Mouse (Mus musculus) kidney, embryonic 14.5 days (tissue): ENCODE results near the gene Chmp3. TPM values are rescaled to one million over a fixed set of nuclear protein-coding genes. Genes with fewer than 3 reads are reported as not detected.

Experiments
- ATAC-seq: fragments of 200-750 bp; cut with Nextera tagmentation; 2 replicates; pipeline ENCODE4 v1.8.0; 2017; ENCODE audit warnings: moderate number of reproducible peaks, mild to moderate bottlenecking, moderate TSS enrichment, moderate library complexity; ENCODE audit not compliant: low FRiP score, low TSS enrichment
- H3K27ac ChIP-seq: fragments of 300-500 bp; sonication (generic); 2 replicates; pipeline ENCODE4 v1.5.1; 2014; ENCODE audit warnings: low read depth, mild to moderate bottlenecking, low read length, moderate library complexity, mixed read lengths
- H3K27me3 ChIP-seq: fragments of 300-500 bp; sonication (generic); 2 replicates; pipeline ENCODE4 v1.6.1; 2014; ENCODE audit warnings: mild to moderate bottlenecking, low read length; ENCODE audit not compliant: control insufficient read depth, insufficient read depth
- H3K36me3 ChIP-seq: fragments of 300-500 bp; sonication (generic); 2 replicates; pipeline ENCODE4 v1.6.1; 2014; ENCODE audit warnings: low read length, mixed read lengths; ENCODE audit not compliant: control insufficient read depth, insufficient read depth
- H3K4me1 ChIP-seq: fragments of 300-500 bp; sonication (generic); 2 replicates; pipeline ENCODE4 v1.6.1; 2014; ENCODE audit warnings: low read length, mixed read lengths; ENCODE audit not compliant: control insufficient read depth, insufficient read depth
- H3K4me2 ChIP-seq: fragments of 300-500 bp; sonication (generic); replicated peaks from 2 replicates; pipeline ENCODE4 v1.6.1; 2014; ENCODE audit warnings: low read depth, mild to moderate bottlenecking, low read length
- H3K4me3 ChIP-seq: fragments of 300-500 bp; sonication (generic); 2 replicates; pipeline ENCODE4 v1.5.1; 2014; ENCODE audit warnings: mild to moderate bottlenecking, low read length
- H3K9ac ChIP-seq: fragments of 300-500 bp; sonication (generic); 2 replicates; pipeline ENCODE4 v1.6.1; 2014; ENCODE audit warnings: low read depth, mild to moderate bottlenecking, low read length, moderate library complexity
- H3K9me3 ChIP-seq: fragments of 300-500 bp; sonication (generic); 2 replicates; pipeline ENCODE4 v1.6.1; 2016; ENCODE audit warnings: low read length; ENCODE audit not compliant: control insufficient read depth
- WGBS: fragments of 180-500 bp; shearing (Covaris S2); extraction: QIAGEN DNeasy Blood & Tissue Kit; methylation state at CpG from one replicate; pipeline ENCODE4 v1.1.7; 2014; 5-methylcytosine and 5-hydroxymethylcytosine counted together
- polyA plus RNA-seq: library from polyadenylated mRNA; unstranded; fragments of >200 nt; fragmentation: Nextera tagmentation; extraction: Ambion mirVana; gene quantifications from 2 replicates; pipeline ENCODE4 v1.2.1, GENCODE M21; 2014

Gene Chmp3
- polyA plus RNA-seq: 59.9 TPM in 2 replicates

DNA sequence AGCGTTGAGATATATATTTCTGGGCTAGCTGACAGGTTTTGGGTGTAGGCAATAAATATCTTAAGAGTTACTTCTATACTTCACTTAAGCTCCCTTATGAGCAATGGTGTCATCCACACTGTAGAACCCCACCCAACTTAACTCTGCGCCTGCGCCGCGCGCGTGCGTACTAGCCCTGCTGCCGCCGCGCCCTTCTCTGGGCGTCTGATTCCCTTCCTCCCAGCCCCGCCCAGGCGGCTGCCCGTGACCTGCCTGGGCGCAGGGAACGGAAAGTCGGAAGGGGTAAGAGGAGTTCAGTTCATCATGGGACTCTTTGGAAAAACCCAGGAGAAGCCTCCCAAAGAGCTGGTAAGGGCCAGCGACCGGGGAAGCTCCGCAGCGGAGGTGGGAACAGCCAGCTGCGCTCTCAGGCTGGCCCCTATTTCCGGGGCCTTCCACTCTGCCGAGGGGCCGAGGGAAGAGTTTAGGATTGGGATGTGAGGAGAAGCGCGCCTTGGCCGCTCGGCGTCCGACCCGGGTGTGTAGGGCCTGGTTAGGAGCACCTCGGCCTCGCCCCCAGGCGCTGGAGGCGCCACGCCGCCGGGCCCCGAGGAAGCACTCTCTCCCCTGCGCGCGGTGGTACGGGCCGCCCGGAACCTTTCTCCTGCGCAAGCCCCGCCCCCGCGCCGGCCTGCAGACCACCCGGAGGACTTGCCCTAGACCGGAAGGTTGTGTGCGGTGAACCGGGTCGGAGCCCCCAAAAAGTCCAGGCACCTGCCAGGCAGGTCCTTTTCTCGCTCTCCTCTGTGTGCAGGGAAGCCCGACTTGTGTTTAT lies at the start of gene Chmp3:
Gene Chmp3 (plus strand): TSS at position 112 of the 814 bp plus-strand sequence.
- Histone ChIP-seq H3K9ac (peak within 1 kb of the TSS; percentile 96), H3K36me3 (0 out of 2 replicates have a peak, but pooled peaks cover 2% of the 10 kb centered on the region), H3K4me2 (peak within 1 kb of the TSS; percentile 61), H3K4me3 (peak within 1 kb of the TSS; percentile 82), H3K9me3 (no peaks in the 10 kb centered on the region), H3K27me3 (peaks cover 3% of the 10 kb centered on the region; the same call in 1 of the 2 replicates), H3K27ac (peak within 1 kb of the TSS; percentile 99), H3K4me1 (no peaks in the 10 kb centered on the region)
- WGBS: under 1% methylated on average over 54 of the region's 59 CpGs
- ATAC-seq: peak; percentile 99

DNA sequence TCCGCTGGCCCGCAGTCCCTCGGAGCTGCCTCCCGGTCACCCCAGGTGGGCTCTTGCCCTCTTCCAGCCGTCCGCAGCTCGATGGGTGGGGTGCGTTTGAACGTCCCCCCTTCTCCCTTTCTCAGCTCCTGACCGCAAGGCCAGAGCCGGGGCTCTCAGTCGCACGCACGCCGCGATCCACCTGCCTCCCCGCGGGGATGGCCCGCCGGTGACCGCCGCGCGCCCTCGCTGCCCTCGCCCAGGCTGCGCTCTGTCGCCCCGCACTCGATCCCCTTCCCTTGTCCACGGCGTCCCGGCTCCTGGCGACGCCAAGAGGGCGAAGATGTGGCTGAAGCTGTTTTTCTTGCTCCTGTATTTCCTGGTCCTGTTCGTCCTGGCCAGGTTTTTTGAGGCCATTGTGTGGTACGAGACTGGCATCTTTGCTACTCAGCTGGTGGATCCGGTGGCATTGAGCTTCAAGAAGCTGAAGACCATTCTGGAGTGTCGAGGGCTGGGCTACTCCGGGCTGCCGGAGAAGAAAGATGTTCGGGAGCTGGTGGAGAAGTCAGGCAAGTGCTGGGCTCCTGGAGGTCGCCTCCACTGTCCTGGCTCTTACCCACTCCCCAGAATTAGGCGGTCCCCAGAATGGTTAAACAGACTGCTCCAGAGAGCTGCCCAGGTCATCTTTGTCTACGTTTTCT lies 49.1 kb upstream of the Chmp3 start:
- ATAC-seq: peak; percentile 33
- peak overlapping the region; percentile 84 for H3K4me2 ChIP-seq
- no peaks in the 10 kb centered on the region for H3K9me3 ChIP-seq
- no peaks in the 10 kb centered on the region for H3K27me3 ChIP-seq
- H3K36me3 ChIP-seq: peaks cover 13% of the 10 kb centered on the region; the same call in 1 of the 2 replicates
- H3K4me1 ChIP-seq: peaks cover 11% of the 10 kb centered on the region
- H3K9ac ChIP-seq: peak overlapping the region; percentile 96
- whole genome bisulfite sequencing: 0% methylated on average over 35 of the region's 46 CpGs
- H3K4me3 ChIP-seq: peak overlapping the region; percentile 90
- H3K27ac ChIP-seq: peak overlapping the region; percentile 98

GRCm38 (mm10) chr6:71500575-71500974 lies 43.0 kb upstream of the Chmp3 start:
- Histone ChIP-seq H3K4me3 (no peak overlapping the region), H3K27me3 (no peaks in the 10 kb centered on the region), H3K4me1 (peaks cover 5% of the 10 kb centered on the region), H3K4me2 (no peak overlapping the region), H3K9ac (no peak overlapping the region), H3K9me3 (no peaks in the 10 kb centered on the region), H3K27ac (no peak overlapping the region), H3K36me3 (peaks cover 34% of the 10 kb centered on the region)
- ATAC-seq: no peak
- 80% methylated on average over 3 of the region's 3 CpGs for WGBS

DNA sequence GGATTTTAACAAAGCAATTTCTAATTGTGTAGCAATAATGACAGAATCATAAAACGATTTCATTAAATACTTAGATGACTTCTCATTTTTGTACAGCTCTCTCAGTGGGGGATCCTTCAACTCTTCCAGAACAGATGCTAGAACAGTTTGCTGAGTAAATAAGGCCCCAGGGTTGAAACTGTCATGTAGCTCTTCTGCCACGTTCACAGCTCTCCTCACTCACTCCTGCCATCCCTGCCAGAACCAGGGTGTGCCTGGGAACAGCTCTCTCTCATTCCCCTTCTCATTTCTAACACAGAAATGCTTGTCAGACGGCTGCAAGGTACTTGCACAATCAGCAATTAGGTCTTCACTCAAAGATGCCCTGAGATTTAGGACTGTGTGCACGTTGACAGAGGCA lies 40.6 kb upstream of the Chmp3 start:
- no peak overlapping the region for H3K4me3 ChIP-seq
- ATAC-seq: no peak
- H3K4me1 ChIP-seq: no peaks in the 10 kb centered on the region
- H3K27me3 ChIP-seq: no peaks in the 10 kb centered on the region
- H3K9me3 ChIP-seq: no peaks in the 10 kb centered on the region
- no peak overlapping the region for H3K9ac ChIP-seq
- 82% methylated on average over 4 of the region's 4 CpGs for WGBS
- no peak overlapping the region for H3K4me2 ChIP-seq
- H3K27ac ChIP-seq: no peak overlapping the region
- H3K36me3 ChIP-seq: peaks cover 33% of the 10 kb centered on the region

GRCm38 (mm10) chr6:71503670-71504069 lies 39.9 kb upstream of the Chmp3 start:
- ATAC-seq: no peak
- Histone ChIP-seq H3K4me1 (no peaks in the 10 kb centered on the region), H3K9ac (no peak overlapping the region), H3K4me3 (no peak overlapping the region), H3K27ac (no peak overlapping the region), H3K4me2 (no peak overlapping the region), H3K9me3 (no peaks in the 10 kb centered on the region), H3K36me3 (peaks cover 37% of the 10 kb centered on the region), H3K27me3 (no peaks in the 10 kb centered on the region)

- Histone ChIP-seq H3K27ac (no peak overlapping the region), H3K9ac (no peak overlapping the region), H3K4me3 (no peak overlapping the region), H3K4me1 (no peaks in the 10 kb centered on the region), H3K36me3 (peaks cover 37% of the 10 kb centered on the region), H3K4me2 (no peak overlapping the region), H3K27me3 (no peaks in the 10 kb centered on the region), H3K9me3 (no peaks in the 10 kb centered on the region)
- WGBS: 83% methylated on average over 4 of the region's 4 CpGs
- no peak for ATAC-seq
Observed at GRCm38 (mm10) chr6:71504091-71504490, 39.5 kb upstream of the Chmp3 start.

DNA sequence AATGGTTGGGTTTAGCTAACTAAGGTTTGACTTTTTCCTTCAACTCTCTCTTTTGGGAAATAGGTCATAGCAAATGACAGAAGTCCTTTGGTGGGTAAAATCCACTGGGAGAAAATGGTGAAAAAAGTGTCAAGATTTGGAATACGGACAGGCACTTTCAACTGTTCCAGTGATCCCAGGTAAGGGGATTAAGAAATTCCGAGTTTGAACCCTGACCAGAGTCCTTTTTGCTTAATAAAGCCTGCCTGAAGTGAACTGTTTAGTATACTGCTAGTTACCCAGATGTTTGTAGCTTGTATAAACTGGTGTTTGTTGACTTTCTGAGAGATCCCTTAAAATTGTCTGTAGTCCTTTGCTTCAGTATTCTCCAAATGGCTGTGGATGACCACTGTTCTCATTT lies 37.9 kb upstream of the Chmp3 start:
- ATAC-seq: no peak
- WGBS: 93% methylated on average over 2 of the region's 2 CpGs
- Histone ChIP-seq H3K4me3 (no peak overlapping the region), H3K9ac (no peak overlapping the region), H3K9me3 (no peaks in the 10 kb centered on the region), H3K4me1 (no peaks in the 10 kb centered on the region), H3K27ac (no peak overlapping the region), H3K27me3 (no peaks in the 10 kb centered on the region), H3K4me2 (no peak overlapping the region), H3K36me3 (peaks cover 42% of the 10 kb centered on the region)

DNA sequence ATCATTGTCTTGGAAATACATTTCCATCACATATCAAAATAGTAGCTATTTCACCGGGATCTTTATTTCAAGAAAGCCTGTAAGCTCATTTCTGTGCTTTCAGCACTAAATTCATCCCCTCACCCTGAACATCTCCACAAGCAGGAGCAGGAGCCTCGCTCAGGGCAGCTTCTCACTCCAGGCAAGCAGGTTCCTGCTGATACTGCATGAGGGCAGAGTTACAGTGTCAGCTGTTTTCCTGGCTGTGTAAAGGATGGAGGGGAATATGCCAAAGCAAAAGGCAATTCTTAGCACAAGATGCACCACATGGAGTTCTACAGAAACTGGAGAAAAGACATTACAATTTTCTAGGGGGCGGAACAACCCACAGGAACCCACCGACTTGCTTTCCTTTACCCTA lies 24.1 kb upstream of the Chmp3 start:
- Histone ChIP-seq H3K4me1 (no peaks in the 10 kb centered on the region), H3K36me3 (no peaks in the 10 kb centered on the region), H3K27me3 (no peaks in the 10 kb centered on the region), H3K27ac (no peak overlapping the region), H3K9me3 (no peaks in the 10 kb centered on the region), H3K4me2 (no peak overlapping the region), H3K4me3 (no peak overlapping the region), H3K9ac (no peak overlapping the region)
- 92% methylated on average over 4 of the region's 4 CpGs for WGBS
- ATAC-seq: no peak

- H3K9ac ChIP-seq: no peak overlapping the region
- no peak overlapping the region for H3K4me3 ChIP-seq
- WGBS: 31% methylated on average over 3 of the region's 3 CpGs
Observed at GRCm38 (mm10) chr6:71525556-71525955, 18.0 kb upstream of the Chmp3 start.

More at GRCm38 (mm10) chr6:71525556-71525955, 18.0 kb upstream of the Chmp3 start:
- no peak overlapping the region for H3K27ac ChIP-seq
- no peaks in the 10 kb centered on the region for H3K36me3 ChIP-seq
- H3K9me3 ChIP-seq: no peaks in the 10 kb centered on the region
- ATAC-seq: no peak
- H3K4me2 ChIP-seq: no peak overlapping the region
- H3K27me3 ChIP-seq: no peaks in the 10 kb centered on the region
- no peaks in the 10 kb centered on the region for H3K4me1 ChIP-seq
